ENCODE assay signal across 8 mouse cellular contexts in the genomic region with DNA sequence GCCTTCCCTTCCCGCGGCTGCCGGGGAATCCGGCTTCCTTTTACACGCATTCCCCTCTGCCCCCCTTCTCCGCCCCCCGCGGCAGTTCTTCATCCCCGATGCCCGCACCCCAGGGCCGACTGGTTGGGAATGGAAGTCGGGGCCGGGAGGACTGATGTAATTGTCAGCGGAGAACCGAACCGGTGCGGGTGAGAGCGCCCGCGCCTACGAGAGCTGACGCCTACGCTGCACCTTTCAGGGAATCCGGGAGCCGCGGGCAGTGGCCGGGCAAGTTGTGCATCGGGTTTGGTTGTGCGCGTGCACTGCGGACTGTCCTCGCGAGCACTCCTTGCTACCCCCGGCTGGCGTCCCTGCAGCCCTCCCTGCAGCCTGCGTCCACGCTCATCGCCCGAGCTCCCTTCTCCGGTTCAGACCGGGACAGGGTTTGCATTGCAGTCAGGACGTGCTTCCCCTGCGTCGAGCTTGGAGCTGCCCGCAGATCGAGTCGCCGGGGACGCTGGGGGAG. TPM values are rescaled to one million over a fixed set of nuclear protein-coding genes. Genes with fewer than 3 reads are reported as not detected.
DNase-seq lines count a peak whose midpoint lies in the region; ATAC-seq and TF ChIP-seq lines count a peak whose summit lies in the region.

No protein-coding gene starts in this region.

- peak overlapping the region; percentile 57 for H3K4me3 ChIP-seq in cerebellum, adult 2 months (replicated peaks; ENCODE audit: insufficient read depth, low read depth, low read length)
- H3K4me3 ChIP-seq in layer of hippocampus, adult 2 months, result peak overlapping the region; percentile 99

- under 1% methylated on average over 49 of the region's 49 CpGs for WGBS in cerebellum, adult 2 months

- peak; percentile 7 for DNase-seq in NIH3T3 (ENCODE audit: low read depth)
- peak; percentile 85 to 90 for DNase-seq in cerebellum, adult 2 months
- peak; percentile 61 for DNase-seq in heart, postnatal 4 days
- peak; percentile 40 to 59 for DNase-seq in layer of hippocampus, adult 2 months (ENCODE audit: low spot score in 2 of 2)
- DNase-seq in lung, adult 18-20 months, result peak; percentile 51 to 54
- DNase-seq in ovary, postnatal 10 days (ENCODE audit: low spot score), result peak; percentile 38
- DNase-seq in natural killer cell, adult 2 months (ENCODE audit: low spot score in 2 of 2), result no peak

- no peaks in the 10 kb centered on the region for H3K27me3 ChIP-seq in cerebellum, adult 2 months (ENCODE audit: control insufficient read depth, insufficient read depth, low read length)

- H3K27ac ChIP-seq in cerebellum, adult 2 months (ENCODE audit: insufficient read depth, low read length), result peak overlapping the region; percentile 86
- H3K27ac ChIP-seq in layer of hippocampus, adult 2 months, result peak overlapping the region; percentile 93

- ATAC-seq in frontal cortex, adult (ENCODE audit: low TSS enrichment), result peak; percentile 75

- TF ChIP-seq CTCF in cerebellum, adult 2 months (IDR thresholded peaks at IDR 0.05; ENCODE audit: borderline replicate concordance, insufficient read depth, low read depth, low read length), result no peak
- TF ChIP-seq CTCF in layer of hippocampus, adult 2 months (conservative IDR thresholded peaks at IDR 0.05), result no peak

- TF ChIP-seq POLR2A in cerebellum, adult 2 months (IDR thresholded peaks at IDR 0.05; ENCODE audit: borderline replicate concordance, insufficient read depth, low read length), result peak; percentile 60; the same call in 1 of the 2 replicates

- H3K4me1 ChIP-seq in cerebellum, adult 2 months (ENCODE audit: control insufficient read depth, insufficient read depth, low read length), result peaks cover 9% of the 10 kb centered on the region

RNA-seq across cellular contexts. Expression of a gene that starts 0.7 kb away (rescaled TPM):
- 40.8 and 42.1 TPM in 2 replicates for polyA plus RNA-seq in cerebellum, adult 2 months (2012; rRNA removed)
- total RNA-seq in heart, postnatal 4 days (2021), result 1 to 10 TPM; 4.7 to 5.0 TPM
- 10 to 100 TPM; 59.0 to 63.3 TPM for total RNA-seq in layer of hippocampus, adult 2 months (2021)

RNA-seq across cellular contexts. Expression of a gene that starts 37.2 kb away (rescaled TPM):
- 23.1 and 26.0 TPM in 2 replicates for polyA plus RNA-seq in cerebellum, adult 2 months (2012; rRNA removed)
- total RNA-seq in heart, postnatal 4 days (2021), result 10 to 100 TPM; 35.9 to 36.0 TPM
- total RNA-seq in layer of hippocampus, adult 2 months (2021), result 10 to 100 TPM; 43.9 to 44.0 TPM

RNA-seq across cellular contexts. Expression of a gene that starts 46.7 kb away (rescaled TPM):
- polyA plus RNA-seq in cerebellum, adult 2 months (2012; rRNA removed), result not detected in 2 replicates
- under 1 TPM in 1 of 2 experiments, not detected in 1; 0.88 TPM for total RNA-seq in heart, postnatal 4 days (2021)
- not detected for total RNA-seq in layer of hippocampus, adult 2 months (2021)

Comparison
In these comparisons a context has a peak if more than half of its experiments do, and no peak if none do; other contexts are left out.
1. DNase-seq: peak in NIH3T3 (single experiment), cerebellum, adult 2 months (2 of 2), heart, postnatal 4 days (single experiment), layer of hippocampus, adult 2 months (2 of 2), lung, adult 18-20 months (2 of 2) and ovary, postnatal 10 days (single experiment); none in natural killer cell, adult 2 months (0 of 2).
2. RNA of a gene that starts 0.7 kb away (total RNA-seq): 59.0 to 63.3 TPM in layer of hippocampus, adult 2 months; 4.7 to 5.0 TPM in heart, postnatal 4 days; every median in the first group is over 10 times any median in the second.